Comparison of ENCODE assay signal across 22 mouse cellular contexts in the genomic region with DNA sequence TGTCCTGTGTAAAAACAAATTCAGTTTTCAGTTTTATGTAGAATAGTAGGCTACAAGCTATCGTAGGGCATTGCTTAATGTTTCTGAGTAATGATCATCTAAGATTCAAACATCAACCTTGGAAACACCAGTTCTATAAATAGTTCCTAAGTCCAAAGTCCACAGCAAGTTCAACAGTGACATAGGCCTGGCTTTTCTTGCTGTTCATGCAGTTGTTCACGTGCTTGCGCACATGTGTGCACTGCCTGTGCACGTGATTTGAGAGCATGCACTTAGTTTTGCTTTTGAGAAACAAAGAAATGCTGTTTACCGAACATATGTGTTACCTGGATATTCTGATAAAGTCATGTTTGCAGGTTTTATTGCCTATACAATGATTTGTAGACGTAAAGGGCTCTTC. TPM values are rescaled to one million over a fixed set of nuclear protein-coding genes. Genes with fewer than 3 reads are reported as not detected.
DNase-seq lines count a peak whose midpoint lies in the region; ATAC-seq and TF ChIP-seq lines count a peak whose summit lies in the region.
"Had no signal": no experiment of that assay in that cellular context is flagged by ENCODE, and none has a peak within 500 bp of the region (broad histone marks: within the 10 kb centered on the region; RNA-seq: fewer than 3 reads in every experiment).

No protein-coding gene starts in this region.

- H3K27me3 ChIP-seq in kidney, embryonic 14.5 days (ENCODE audit: control insufficient read depth, insufficient read depth, low read length): no peaks in the 10 kb centered on the region
- no peaks in the 10 kb centered on the region for H3K27me3 ChIP-seq in intestine, embryonic 15.5 days (replicated peaks)
- no peaks in the 10 kb centered on the region for H3K27me3 ChIP-seq in stomach, embryonic 14.5 days (ENCODE audit: control insufficient read depth, insufficient read depth, low read length)
- H3K27me3 ChIP-seq in heart, adult 2 months (ENCODE audit: control insufficient read depth, insufficient read depth, low read length): no peaks in the 10 kb centered on the region
- H3K27me3 ChIP-seq: forebrain, embryonic 15.5 days; heart, embryonic 15.5 days had no signal

- no peak for ATAC-seq in kidney, embryonic 14.5 days (ENCODE audit: low FRiP score, low TSS enrichment)
- peak; percentile 86 for ATAC-seq in intestine, embryonic 15.5 days
- ATAC-seq in stomach, embryonic 14.5 days (ENCODE audit: insufficient number of reproducible peaks, insufficient read depth, low FRiP score, low read depth): peak; percentile 76; the same call in 1 of the 2 replicates
- ATAC-seq: activated CD4-positive, CD25-positive, alpha-beta regulatory T cell, adult 4 months; CD4-positive, CD25-positive, alpha-beta regulatory T cell, adult 4 months; forebrain, embryonic 15.5 days; hindbrain, embryonic 16.5 days had no signal

- DNase-seq in kidney, adult 18-20 months: peak; percentile 56
- peak; percentile 27 for DNase-seq in kidney, postnatal 14 days
- no peak for DNase-seq in thymus, postnatal 36 days
- DNase-seq in heart, adult 2 months: no peak
- no peak for DNase-seq in layer of hippocampus, adult 9-10 months (ENCODE audit: low spot score)
- DNase-seq: adrenal gland, postnatal 14 days; cerebellum, adult 11-12 months; cerebellum, postnatal 25 days; embryo, embryonic 11 days; gastrocnemius, postnatal 14 days; heart, postnatal 4 days; left cerebral cortex, postnatal 4 days; retina, postnatal 1 day had no signal

- TF ChIP-seq CTCF in heart, adult 2 months (IDR thresholded peaks at IDR 0.05): no peak

- no peak overlapping the region for H3K9ac ChIP-seq in kidney, embryonic 14.5 days (ENCODE audit: low read depth, low read length)
- no peak overlapping the region for H3K9ac ChIP-seq in intestine, embryonic 15.5 days
- H3K9ac ChIP-seq in stomach, embryonic 14.5 days (replicated peaks; ENCODE audit: low read depth, low read length): no peak overlapping the region
- H3K9ac ChIP-seq in heart, adult 2 months (ENCODE audit: low read depth, low read length): no peak overlapping the region
- H3K9ac ChIP-seq: forebrain, embryonic 15.5 days; heart, embryonic 15.5 days had no signal

- H3K4me2 ChIP-seq in kidney, embryonic 14.5 days (replicated peaks; ENCODE audit: low read depth, low read length): no peak overlapping the region
- no peak overlapping the region for H3K4me2 ChIP-seq in intestine, embryonic 15.5 days (replicated peaks)
- H3K4me2 ChIP-seq in stomach, embryonic 14.5 days (replicated peaks; ENCODE audit: low read depth, low read length): no peak overlapping the region
- H3K4me2 ChIP-seq: forebrain, embryonic 15.5 days; heart, embryonic 15.5 days had no signal

- H3K79me2 ChIP-seq in heart, adult 2 months (replicated peaks; ENCODE audit: control insufficient read depth, insufficient read depth, low read length): no peaks in the 10 kb centered on the region

- H3K4me3 ChIP-seq in kidney, embryonic 14.5 days (ENCODE audit: low read length): no peak overlapping the region
- H3K4me3 ChIP-seq in intestine, embryonic 15.5 days (replicated peaks): no peak overlapping the region
- H3K4me3 ChIP-seq in stomach, embryonic 14.5 days (ENCODE audit: low read depth, low read length): no peak overlapping the region
- no peak overlapping the region for H3K4me3 ChIP-seq in heart, adult 2 months
- H3K4me3 ChIP-seq: forebrain, embryonic 15.5 days; heart, embryonic 15.5 days; layer of hippocampus, adult 2 months had no signal

- no peaks in the 10 kb centered on the region for H3K36me3 ChIP-seq in kidney, embryonic 14.5 days (ENCODE audit: control insufficient read depth, insufficient read depth, low read length)
- no peaks in the 10 kb centered on the region for H3K36me3 ChIP-seq in intestine, embryonic 15.5 days
- no peaks in the 10 kb centered on the region for H3K36me3 ChIP-seq in stomach, embryonic 14.5 days (ENCODE audit: control insufficient read depth, insufficient read depth, low read length)
- no peaks in the 10 kb centered on the region; the same call in 1 of the 2 replicates for H3K36me3 ChIP-seq in heart, adult 2 months (ENCODE audit: control insufficient read depth, insufficient read depth, low read length)
- H3K36me3 ChIP-seq: forebrain, embryonic 15.5 days; heart, embryonic 15.5 days had no signal

- no peak for TF ChIP-seq EP300 in heart, adult 2 months (IDR thresholded peaks at IDR 0.05; ENCODE audit: insufficient read depth, low read depth, low read length)

- TF ChIP-seq POLR2A in heart, adult 2 months (IDR thresholded peaks at IDR 0.05; ENCODE audit: insufficient read depth, low read depth, low read length): no peak

- WGBS in kidney, embryonic 14.5 days: 88% methylated on average over 6 of the region's 6 CpGs
- WGBS in intestine, embryonic 15.5 days: 58% methylated on average over 6 of the region's 6 CpGs
- 72% methylated on average over 6 of the region's 6 CpGs for whole genome bisulfite sequencing in stomach, embryonic 14.5 days
- WGBS in heart, adult 2 months: 90% methylated on average over 6 of the region's 6 CpGs

- H3K9me3 ChIP-seq in kidney, embryonic 14.5 days (ENCODE audit: control insufficient read depth, low read length): no peaks in the 10 kb centered on the region
- H3K9me3 ChIP-seq in intestine, embryonic 15.5 days: no peaks in the 10 kb centered on the region
- H3K9me3 ChIP-seq in stomach, embryonic 14.5 days (ENCODE audit: control insufficient read depth, low read depth, low read length): no peaks in the 10 kb centered on the region
- H3K9me3 ChIP-seq: forebrain, embryonic 15.5 days; heart, embryonic 15.5 days had no signal

- no peaks in the 10 kb centered on the region for H3K4me1 ChIP-seq in kidney, embryonic 14.5 days (ENCODE audit: control insufficient read depth, insufficient read depth, low read length)
- H3K4me1 ChIP-seq in intestine, embryonic 15.5 days (replicated peaks): peaks cover 4% of the 10 kb centered on the region; the same call in 1 of the 2 replicates
- H3K4me1 ChIP-seq in stomach, embryonic 14.5 days (ENCODE audit: control insufficient read depth, insufficient read depth, low read length): peaks cover 11% of the 10 kb centered on the region; the same call in 1 of the 2 replicates
- H3K4me1 ChIP-seq in heart, adult 2 months (ENCODE audit: control insufficient read depth, insufficient read depth, low read length): no peaks in the 10 kb centered on the region

- intact Hi-C loops in heart, adult 2 months (cut with DNase I): no loop called here

- H3K27ac ChIP-seq in kidney, embryonic 14.5 days (ENCODE audit: low read depth, low read length): no peak overlapping the region
- 0 out of 2 replicates have a peak overlapping the region, but pooled peaks have one; percentile 57 for H3K27ac ChIP-seq in intestine, embryonic 15.5 days
- no peak overlapping the region for H3K27ac ChIP-seq in stomach, embryonic 14.5 days (ENCODE audit: low read length)
- H3K27ac ChIP-seq in heart, adult 2 months: no peak overlapping the region
- H3K27ac ChIP-seq: forebrain, embryonic 15.5 days; heart, embryonic 15.5 days; layer of hippocampus, adult 2 months had no signal

RNA-seq across cellular contexts. Expression of gene Gprin3, which starts 11.3 kb away (rescaled TPM):
- polyA plus RNA-seq in kidney, embryonic 14.5 days (2014; fragmentation: Nextera tagmentation; extraction: Ambion mirVana): 1.1 and 1.4 TPM in 2 replicates
- 6.5 and 6.8 TPM in 2 replicates for polyA plus RNA-seq in intestine, embryonic 15.5 days (2015; fragmentation: Nextera tagmentation; extraction: Ambion mirVana)
- 5.2 and 5.3 TPM in 2 replicates for polyA plus RNA-seq in stomach, embryonic 14.5 days (2014; fragmentation: Nextera tagmentation; extraction: Ambion mirVana)
- total RNA-seq in heart, adult 2 months (2021): under 1 TPM; 0.34 to 0.37 TPM
- polyA plus RNA-seq in heart, adult 2 months (2012; rRNA removed): 0.12 and 0.27 TPM in 2 replicates

Comparison
In these comparisons a context has a peak if more than half of its experiments do, and no peak if none do; other contexts are left out.
1. DNase-seq: peak in kidney, adult 18-20 months (single experiment) and kidney, postnatal 14 days (single experiment); none in thymus, postnatal 36 days (0 of 2), heart, adult 2 months (0 of 2) and layer of hippocampus, adult 9-10 months (single experiment).